In genomic region chr4:135948142-135948541, GRCm38 (mm10) we compare ENCODE assay signal across 10 mouse cellular contexts. TPM values are rescaled to one million over a fixed set of nuclear protein-coding genes. Genes with fewer than 3 reads are reported as not detected.
A peak's percentile ranks its signal among the peaks of the same experiment; 100 is the strongest.
DNase-seq lines count a peak whose midpoint lies in the region; ATAC-seq and TF ChIP-seq lines count a peak whose summit lies in the region.
"Had no signal": no experiment of that assay in that cellular context is flagged by ENCODE, and none has a peak within 500 bp of the region (broad histone marks: within the 10 kb centered on the region; RNA-seq: fewer than 3 reads in every experiment).

No protein-coding gene starts in this region.

- TF ChIP-seq POLR2A in small intestine, adult 2 months (IDR thresholded peaks at IDR 0.05; ENCODE audit: low read depth, low read length): no peak

- H3K27ac ChIP-seq in limb, embryonic 13.5 days: no peak overlapping the region
- H3K27ac ChIP-seq in limb, embryonic 10.5 days: no peak overlapping the region
- no peak overlapping the region; the same call in 1 of the 2 replicates for H3K27ac ChIP-seq in intestine, postnatal 0 days (ENCODE audit: low read depth, low read length)
- peak overlapping the region; percentile 28; the same call in 1 of the 2 replicates for H3K27ac ChIP-seq in small intestine, adult 2 months (ENCODE audit: insufficient read depth, low read depth, low read length)

- H3K4me2 ChIP-seq in limb, embryonic 13.5 days (replicated peaks): peak overlapping the region; percentile 7; the same call in 1 of the 2 replicates
- peak overlapping the region; percentile 89 for H3K4me2 ChIP-seq in intestine, postnatal 0 days (replicated peaks; ENCODE audit: low read depth)

- ATAC-seq in erythroblast, adult 5-6 weeks (replicated peaks; ENCODE audit: low FRiP score, poor library complexity, severe bottlenecking): no peak
- ATAC-seq in limb, embryonic 13.5 days (ENCODE audit: low FRiP score, low read depth): no peak
- no peak for ATAC-seq in intestine, postnatal 0 days
- ATAC-seq in megakaryocyte progenitor cell, adult 5-6 weeks (replicated peaks; ENCODE audit: poor library complexity): no peak

- no peak overlapping the region for H3K9ac ChIP-seq in limb, embryonic 13.5 days
- H3K9ac ChIP-seq in intestine, postnatal 0 days (ENCODE audit: low read depth, low read length): no peak overlapping the region; the same call in 1 of the 2 replicates

- H3K36me3 ChIP-seq in erythroblast, embryonic 14.5 days (ENCODE audit: control insufficient read depth): peaks cover 46% of the 10 kb centered on the region
- peaks cover 22% of the 10 kb centered on the region for H3K36me3 ChIP-seq in limb, embryonic 13.5 days
- peaks cover 22% of the 10 kb centered on the region for H3K36me3 ChIP-seq in limb, embryonic 10.5 days
- peaks cover 14% of the 10 kb centered on the region for H3K36me3 ChIP-seq in intestine, postnatal 0 days (ENCODE audit: control insufficient read depth, insufficient read depth)
- peaks cover 10% of the 10 kb centered on the region for H3K36me3 ChIP-seq in small intestine, adult 2 months (ENCODE audit: control insufficient read depth, insufficient read depth, low read length)

- no peaks in the 10 kb centered on the region for H3K27me3 ChIP-seq in erythroblast, embryonic 14.5 days (ENCODE audit: control insufficient read depth)
- no peaks in the 10 kb centered on the region for H3K27me3 ChIP-seq in limb, embryonic 13.5 days
- H3K27me3 ChIP-seq in limb, embryonic 10.5 days (ENCODE audit: low read depth, poor library complexity, severe bottlenecking): no peaks in the 10 kb centered on the region
- no peaks in the 10 kb centered on the region for H3K27me3 ChIP-seq in intestine, postnatal 0 days (replicated peaks; ENCODE audit: control insufficient read depth, insufficient read depth, low read length)
- H3K27me3 ChIP-seq in small intestine, adult 2 months (ENCODE audit: control insufficient read depth, insufficient read depth, low read length): no peaks in the 10 kb centered on the region

- TF ChIP-seq CTCF in intestine, postnatal 0 days (IDR thresholded peaks at IDR 0.05; ENCODE audit: low read depth): no peak
- TF ChIP-seq CTCF in small intestine, adult 2 months (IDR thresholded peaks at IDR 0.05; ENCODE audit: extremely low read depth, insufficient read length, insufficient replicate concordance, low read depth, low read length): no peak

- 94% methylated on average over 8 of the region's 8 CpGs for WGBS in limb, embryonic 13.5 days
- WGBS in limb, embryonic 10.5 days: 95% methylated on average over 8 of the region's 8 CpGs
- WGBS in intestine, postnatal 0 days: 70% methylated on average over 8 of the region's 8 CpGs
- 43% methylated on average over 8 of the region's 8 CpGs for WGBS in small intestine, adult 2 months

- H3K9me3 ChIP-seq in erythroblast, embryonic 14.5 days (ENCODE audit: control insufficient read depth, low read length): peaks cover 16% of the 10 kb centered on the region
- H3K9me3 ChIP-seq in limb, embryonic 13.5 days: 0 out of 2 replicates have a peak, but pooled peaks cover 3% of the 10 kb centered on the region
- 0 out of 2 replicates have a peak, but pooled peaks cover 2% of the 10 kb centered on the region for H3K9me3 ChIP-seq in limb, embryonic 10.5 days (replicated peaks)
- no peaks in the 10 kb centered on the region for H3K9me3 ChIP-seq in intestine, postnatal 0 days (ENCODE audit: control insufficient read depth)

- H3K4me1 ChIP-seq in erythroblast, embryonic 14.5 days (ENCODE audit: control insufficient read depth): peaks cover 52% of the 10 kb centered on the region
- peaks cover 18% of the 10 kb centered on the region; the same call in 1 of the 2 replicates for H3K4me1 ChIP-seq in limb, embryonic 13.5 days
- peaks cover 20% of the 10 kb centered on the region for H3K4me1 ChIP-seq in limb, embryonic 10.5 days
- H3K4me1 ChIP-seq in intestine, postnatal 0 days (replicated peaks; ENCODE audit: control insufficient read depth, insufficient read depth, low read length): 0 out of 2 replicates have a peak, but pooled peaks cover 6% of the 10 kb centered on the region
- peaks cover 14% of the 10 kb centered on the region for H3K4me1 ChIP-seq in small intestine, adult 2 months (ENCODE audit: control insufficient read depth, insufficient read depth, insufficient read length, low read length)

- DNase-seq in limb, embryonic 10.5 days (ENCODE audit: low spot score): no peak
- no peak for DNase-seq in adrenal gland, postnatal 10 days
- DNase-seq: kidney, adult 18-20 months; lung, postnatal 14 days had no signal

- peak overlapping the region; percentile 14 for H3K4me3 ChIP-seq in erythroblast, embryonic 14.5 days (replicated peaks)
- H3K4me3 ChIP-seq in limb, embryonic 13.5 days: 0 out of 2 replicates have a peak overlapping the region, but pooled peaks have one; percentile 7
- no peak overlapping the region for H3K4me3 ChIP-seq in limb, embryonic 10.5 days
- no peak overlapping the region for H3K4me3 ChIP-seq in intestine, postnatal 0 days (ENCODE audit: low read depth, low read length)
- 0 out of 2 replicates have a peak overlapping the region, but pooled peaks have one; percentile 6 for H3K4me3 ChIP-seq in small intestine, adult 2 months (ENCODE audit: low read depth, low read length)

RNA-seq across cellular contexts. Expression of gene Hmgcl, which starts 1.9 kb away (rescaled TPM):
- polyA plus RNA-seq in erythroblast, embryonic 14.5 days (2012): 4.9 and 5.7 TPM in 2 replicates
- total RNA-seq in erythroblast, adult 5-6 weeks (2015; ENCODE audit: low replicate concordance): 17.3 and 45.4 TPM in 2 replicates
- 15.6 and 15.8 TPM in 2 replicates for total RNA-seq in erythroblast, adult 5-6 weeks (2017; ENCODE audit: low replicate concordance)
- polyA plus RNA-seq in limb, embryonic 13.5 days (2015; fragmentation: Nextera tagmentation; extraction: Ambion mirVana): 89.8 and 93.5 TPM in 2 replicates
- 68.4 and 78.9 TPM in 2 replicates for polyA plus RNA-seq in limb, embryonic 10.5 days (2016; fragmentation: Nextera tagmentation; extraction: Ambion mirVana)
- 232 and 235 TPM in 2 replicates for polyA plus RNA-seq in intestine, postnatal 0 days (2015; fragmentation: Nextera tagmentation; extraction: Ambion mirVana)
- 50.3 and 76.6 TPM in 2 replicates for polyA plus RNA-seq in small intestine, adult 2 months (2012; rRNA removed)
- total RNA-seq in adrenal gland, postnatal 10 days (2021): 100 to 1,000 TPM in 1 of 2 experiments, 10 to 100 TPM in 1; 84.4 to 108 TPM
- 51.4 and 52.1 TPM in 2 replicates for total RNA-seq in megakaryocyte progenitor cell, adult 5-6 weeks (2015)
- total RNA-seq in megakaryocyte progenitor cell, adult 5-6 weeks (2017): 39.7 and 48.1 TPM in 2 replicates

RNA-seq across cellular contexts. Expression of gene Gale, which starts 15.4 kb away (rescaled TPM):
- polyA plus RNA-seq in erythroblast, embryonic 14.5 days (2012): 3.9 and 5.3 TPM in 2 replicates
- 2.3 and 7.9 TPM in 2 replicates for total RNA-seq in erythroblast, adult 5-6 weeks (2015; ENCODE audit: low replicate concordance)
- 2.3 and 4.2 TPM in 2 replicates for total RNA-seq in erythroblast, adult 5-6 weeks (2017; ENCODE audit: low replicate concordance)
- polyA plus RNA-seq in limb, embryonic 13.5 days (2015; fragmentation: Nextera tagmentation; extraction: Ambion mirVana): 49.1 and 51.9 TPM in 2 replicates
- polyA plus RNA-seq in limb, embryonic 10.5 days (2016; fragmentation: Nextera tagmentation; extraction: Ambion mirVana): 38.7 and 39.2 TPM in 2 replicates
- polyA plus RNA-seq in intestine, postnatal 0 days (2015; fragmentation: Nextera tagmentation; extraction: Ambion mirVana): 99.5 and 131 TPM in 2 replicates
- 116 and 163 TPM in 2 replicates for polyA plus RNA-seq in small intestine, adult 2 months (2012; rRNA removed)
- 10 to 100 TPM; 22.0 to 23.1 TPM for total RNA-seq in adrenal gland, postnatal 10 days (2021)
- total RNA-seq in megakaryocyte progenitor cell, adult 5-6 weeks (2015): 4.4 and 5.2 TPM in 2 replicates
- 2.2 and 4.7 TPM in 2 replicates for total RNA-seq in megakaryocyte progenitor cell, adult 5-6 weeks (2017)

RNA-seq across cellular contexts. Expression of gene Lypla2, which starts 24.3 kb away (rescaled TPM):
- polyA plus RNA-seq in erythroblast, embryonic 14.5 days (2012): 13.4 and 14.0 TPM in 2 replicates
- 14.6 and 25.2 TPM in 2 replicates for total RNA-seq in erythroblast, adult 5-6 weeks (2015; ENCODE audit: low replicate concordance)
- 4.5 and 6.1 TPM in 2 replicates for total RNA-seq in erythroblast, adult 5-6 weeks (2017; ENCODE audit: low replicate concordance)
- polyA plus RNA-seq in limb, embryonic 13.5 days (2015; fragmentation: Nextera tagmentation; extraction: Ambion mirVana): 121 and 124 TPM in 2 replicates
- polyA plus RNA-seq in limb, embryonic 10.5 days (2016; fragmentation: Nextera tagmentation; extraction: Ambion mirVana): 199 and 214 TPM in 2 replicates
- 90.3 and 94.9 TPM in 2 replicates for polyA plus RNA-seq in intestine, postnatal 0 days (2015; fragmentation: Nextera tagmentation; extraction: Ambion mirVana)
- 79.6 and 166 TPM in 2 replicates for polyA plus RNA-seq in small intestine, adult 2 months (2012; rRNA removed)
- 10 to 100 TPM; 57.1 to 57.9 TPM for total RNA-seq in adrenal gland, postnatal 10 days (2021)
- total RNA-seq in megakaryocyte progenitor cell, adult 5-6 weeks (2015): 37.2 and 42.6 TPM in 2 replicates
- total RNA-seq in megakaryocyte progenitor cell, adult 5-6 weeks (2017): 15.7 and 21.9 TPM in 2 replicates

RNA-seq across cellular contexts. Expression of gene Fuca1, which starts 27.6 kb away (rescaled TPM):
- 0.33 and 0.54 TPM in 2 replicates for polyA plus RNA-seq in erythroblast, embryonic 14.5 days (2012)
- 9.2 and 15.2 TPM in 2 replicates for total RNA-seq in erythroblast, adult 5-6 weeks (2015; ENCODE audit: low replicate concordance)
- total RNA-seq in erythroblast, adult 5-6 weeks (2017; ENCODE audit: low replicate concordance): 29.4 and 31.6 TPM in 2 replicates
- polyA plus RNA-seq in limb, embryonic 13.5 days (2015; fragmentation: Nextera tagmentation; extraction: Ambion mirVana): 69.0 and 73.8 TPM in 2 replicates
- 42.5 and 52.3 TPM in 2 replicates for polyA plus RNA-seq in limb, embryonic 10.5 days (2016; fragmentation: Nextera tagmentation; extraction: Ambion mirVana)
- 717 and 739 TPM in 2 replicates for polyA plus RNA-seq in intestine, postnatal 0 days (2015; fragmentation: Nextera tagmentation; extraction: Ambion mirVana)
- 62.8 and 108 TPM in 2 replicates for polyA plus RNA-seq in small intestine, adult 2 months (2012; rRNA removed)
- total RNA-seq in adrenal gland, postnatal 10 days (2021): 100 to 1,000 TPM in 1 of 2 experiments, 10 to 100 TPM in 1; 96.9 to 109 TPM
- total RNA-seq in megakaryocyte progenitor cell, adult 5-6 weeks (2015): 27.9 and 39.3 TPM in 2 replicates
- total RNA-seq in megakaryocyte progenitor cell, adult 5-6 weeks (2017): 122 and 139 TPM in 2 replicates

RNA-seq across cellular contexts. Expression of gene Pithd1, which starts 38.9 kb away (rescaled TPM):
- polyA plus RNA-seq in erythroblast, embryonic 14.5 days (2012): 16.8 and 28.3 TPM in 2 replicates
- total RNA-seq in erythroblast, adult 5-6 weeks (2015; ENCODE audit: low replicate concordance): 24.4 and 34.5 TPM in 2 replicates
- total RNA-seq in erythroblast, adult 5-6 weeks (2017; ENCODE audit: low replicate concordance): 72.0 and 131 TPM in 2 replicates
- 57.0 and 58.7 TPM in 2 replicates for polyA plus RNA-seq in limb, embryonic 13.5 days (2015; fragmentation: Nextera tagmentation; extraction: Ambion mirVana)
- polyA plus RNA-seq in limb, embryonic 10.5 days (2016; fragmentation: Nextera tagmentation; extraction: Ambion mirVana): 73.2 and 73.6 TPM in 2 replicates
- polyA plus RNA-seq in intestine, postnatal 0 days (2015; fragmentation: Nextera tagmentation; extraction: Ambion mirVana): 56.7 and 57.7 TPM in 2 replicates
- 32.2 and 60.0 TPM in 2 replicates for polyA plus RNA-seq in small intestine, adult 2 months (2012; rRNA removed)
- 10 to 100 TPM; 27.0 to 33.5 TPM for total RNA-seq in adrenal gland, postnatal 10 days (2021)
- 19.8 and 22.7 TPM in 2 replicates for total RNA-seq in megakaryocyte progenitor cell, adult 5-6 weeks (2015)
- 18.3 and 31.5 TPM in 2 replicates for total RNA-seq in megakaryocyte progenitor cell, adult 5-6 weeks (2017)

Comparison
In these comparisons a context has a peak if more than half of its experiments do, and no peak if none do; other contexts are left out.
1. H3K4me3 ChIP-seq: peak in erythroblast, embryonic 14.5 days (single experiment), limb, embryonic 13.5 days (single experiment) and small intestine, adult 2 months (single experiment); none in limb, embryonic 10.5 days (single experiment) and intestine, postnatal 0 days (single experiment).